Mouse (Mus musculus) cerebellum, adult 2 months (tissue): Measurements from ENCODE around the gene Rab25. TPM values are rescaled to one million over a fixed set of nuclear protein-coding genes. Genes with fewer than 3 reads are reported as not detected.
"Not testable (repeated sequence)": the region's sequence is repeated elsewhere in the genome, so short reads cannot be mapped to it uniquely, and the experiment has no call there.

Source experiments
- DNase-seq, 2 experiments: peaks; one replicate each; pipeline ENCODE4 v3.0.0; 2021
- H3K27ac ChIP-seq: fragments of 200-500 bp; 2 replicates; pipeline ENCODE4 v1.5.1; 2012; ENCODE audit warnings: low read length, control low read depth, inconsistent platforms; ENCODE audit not compliant: insufficient read depth
- H3K27me3 ChIP-seq: fragments of 200-500 bp; 2 replicates; pipeline ENCODE4 v1.6.1; 2012; ENCODE audit warnings: inconsistent platforms, mild to moderate bottlenecking, low read length, moderate library complexity; ENCODE audit not compliant: control insufficient read depth, insufficient read depth
- H3K4me1 ChIP-seq: fragments of 200-500 bp; 2 replicates; pipeline ENCODE4 v1.6.1; 2011; ENCODE audit warnings: low read length; ENCODE audit not compliant: control insufficient read depth, insufficient read depth
- H3K4me3 ChIP-seq: fragments of 200-500 bp; replicated peaks from 2 replicates; pipeline ENCODE3; 2011; ENCODE audit warnings: mild to moderate bottlenecking, low read depth, low read length, control low read depth; ENCODE audit not compliant: insufficient read depth
- CTCF ChIP-seq: fragments of 200-500 bp; IDR thresholded peaks from 2 replicates; pipeline ENCODE4 v1.5.1; 2011; ENCODE audit warnings: low read depth, mild to moderate bottlenecking, control low read depth, low read length, moderate library complexity, borderline replicate concordance; ENCODE audit not compliant: insufficient read depth
- POLR2A ChIP-seq: fragments of 200-500 bp; IDR thresholded peaks from 2 replicates; pipeline ENCODE4 v1.6.1; 2011; ENCODE audit warnings: low read length, control low read depth, borderline replicate concordance; ENCODE audit not compliant: insufficient read depth
- WGBS: fragments of 180-500 bp; shearing (Covaris S2); methylation state at CpG from one replicate; pipeline ENCODE4 v1.1.7; 2018; 5-methylcytosine and 5-hydroxymethylcytosine counted together
- polyA plus RNA-seq: library from polyadenylated mRNA; depleted of rRNA; stranded (reverse); fragments of >200 nt; gene quantifications from 2 replicates; pipeline ENCODE4 v1.2.3, GENCODE M21; 2012; rRNA removed

The Rab25 gene
- 0.46 and 1.4 TPM in 2 replicates for polyA plus RNA-seq

- TF ChIP-seq CTCF = no peak
- no peak for TF ChIP-seq POLR2A
Measured at GRCm38 (mm10) chr3:88548180-88548917, at the start of gene Rab25. TSS of gene Rab25 (minus strand) at chr3:88548300.

GRCm38 (mm10) chr3:88596547-88596946 lies 48.4 kb upstream of the Rab25 start:
- not testable (repeated sequence) for DNase-seq, H3K4me1 ChIP-seq, H3K4me3 ChIP-seq, H3K27me3 ChIP-seq, H3K27ac ChIP-seq
- 83% methylated on average over 4 of the region's 4 CpGs for WGBS

More at GRCm38 (mm10) chr3:88548180-88548917, at the start of gene Rab25:
- no peaks in the 10 kb centered on the region for H3K27me3 ChIP-seq
- no peak for DNase-seq
- 65% methylated on average over 18 of the region's 18 CpGs for WGBS
- peaks cover 23% of the 10 kb centered on the region for H3K4me1 ChIP-seq
- no peak within 1 kb of the TSS for H3K27ac ChIP-seq
- H3K4me3 ChIP-seq = no peak within 1 kb of the TSS

- no peak for DNase-seq
- Histone ChIP-seq H3K4me3 (no peak overlapping the region), H3K27me3 (no peaks in the 10 kb centered on the region), H3K27ac (no peak overlapping the region), H3K4me1 (no peaks in the 10 kb centered on the region)
- WGBS = 43% methylated on average over 10 of the region's 10 CpGs
- TF ChIP-seq POLR2A (no peak), CTCF (no peak)
Measured at GRCm38 (mm10) chr3:88593893-88594580, 45.9 kb upstream of the Rab25 start.

- TF ChIP-seq POLR2A = no peak
- TF ChIP-seq CTCF = no peak
- no peak for DNase-seq
- no peaks in the 10 kb centered on the region for H3K27me3 ChIP-seq
- no peak overlapping the region for H3K4me3 ChIP-seq
- WGBS = 73% methylated on average over 10 of the region's 10 CpGs
- no peaks in the 10 kb centered on the region for H3K4me1 ChIP-seq
- H3K27ac ChIP-seq = no peak overlapping the region
Measured at GRCm38 (mm10) chr3:88592942-88593576, 45.0 kb upstream of the Rab25 start.

- peak in 1 of 2 experiments; percentile 36 for DNase-seq
- H3K4me1 ChIP-seq = no peaks in the 10 kb centered on the region
- H3K27me3 ChIP-seq = no peaks in the 10 kb centered on the region
- WGBS = 25% methylated on average over 9 of the region's 9 CpGs
- TF ChIP-seq POLR2A = no peak
- peak; percentile 46 for TF ChIP-seq CTCF
- H3K27ac ChIP-seq = no peak overlapping the region
- no peak overlapping the region for H3K4me3 ChIP-seq
Measured at GRCm38 (mm10) chr3:88591950-88592731, 44.0 kb upstream of the Rab25 start.

GRCm38 (mm10) chr3:88591044-88591443 lies 42.9 kb upstream of the Rab25 start:
- Histone ChIP-seq H3K4me3 (no peak overlapping the region), H3K4me1 (no peaks in the 10 kb centered on the region), H3K27ac (no peak overlapping the region), H3K27me3 (no peaks in the 10 kb centered on the region)
- no peak for DNase-seq
- WGBS = 69% methylated on average over 3 of the region's 3 CpGs
- TF ChIP-seq POLR2A (no peak), CTCF (no peak)

- H3K4me1 ChIP-seq = no peaks in the 10 kb centered on the region
- TF ChIP-seq POLR2A (no peak), CTCF (no peak)
- H3K4me3 ChIP-seq = no peak overlapping the region
- no peaks in the 10 kb centered on the region for H3K27me3 ChIP-seq
- no peak overlapping the region for H3K27ac ChIP-seq
- WGBS = 33% methylated on average over 5 of the region's 5 CpGs
- no peak for DNase-seq
Measured at GRCm38 (mm10) chr3:88590246-88590645, 42.1 kb upstream of the Rab25 start.

GRCm38 (mm10) chr3:88586640-88587039 lies 38.5 kb upstream of the Rab25 start:
- Histone ChIP-seq H3K4me3 (no peak overlapping the region), H3K4me1 (no peaks in the 10 kb centered on the region), H3K27me3 (no peaks in the 10 kb centered on the region), H3K27ac (no peak overlapping the region)
- TF ChIP-seq POLR2A = no peak
- no peak for TF ChIP-seq CTCF
- DNase-seq = no peak
- WGBS = 93% methylated on average over 5 of the region's 5 CpGs
